Mouse (Mus musculus) fibroblast of lung, adult 2 months (primary cell): ENCODE measurements at regions not wholly inside any gene's neighbourhood (a gene's known extent, or its start where the extent isn't known, plus 50 kb on each side); places are given as distances from the start of the nearest gene placed in this dataset.

Experiments
- DNase-seq: peaks from one replicate; pipeline ENCODE4 v3.0.0-alpha.2; 2011; ENCODE audit warnings: low read depth

GRCm38 (mm10) chr6:51754239-51754681 is 230.6 kb downstream of the Snx10 start:
- DNase-seq = no peak

- DNase-seq = no peak
Measured at GRCm38 (mm10) chr6:51757131-51757530, 233.4 kb downstream of the Snx10 start.

- no peak for DNase-seq
Measured at GRCm38 (mm10) chr6:51757746-51758145, 234.0 kb downstream of the Snx10 start.

GRCm38 (mm10) chr6:51758781-51759180 is 235.1 kb downstream of the Snx10 start:
- DNase-seq = no peak

- no peak for DNase-seq
Measured at GRCm38 (mm10) chr6:51760372-51760771, 236.7 kb downstream of the Snx10 start.

- no peak for DNase-seq
Measured at GRCm38 (mm10) chr6:51761506-51761905, 237.8 kb downstream of the Snx10 start.

- no peak for DNase-seq
Measured at GRCm38 (mm10) chr6:51766482-51766881, 242.8 kb downstream of the Snx10 start.

- DNase-seq = no peak
Measured at GRCm38 (mm10) chr6:51767582-51768341, 244.1 kb downstream of the Snx10 start.

- no peak for DNase-seq
Measured at GRCm38 (mm10) chr6:51771001-51771400, 241.3 kb downstream of the Skap2 start.

GRCm38 (mm10) chr6:51771424-51771823 is 240.9 kb downstream of the Skap2 start:
- DNase-seq = no peak

- DNase-seq = no peak
Measured at GRCm38 (mm10) chr6:51774771-51775170, 237.6 kb downstream of the Skap2 start.

- DNase-seq = no peak
Measured at GRCm38 (mm10) chr6:51785615-51786014, 226.7 kb downstream of the Skap2 start.

- DNase-seq = no peak
Measured at GRCm38 (mm10) chr6:51786836-51787235, 225.5 kb downstream of the Skap2 start.

GRCm38 (mm10) chr6:51788156-51788555 is 224.2 kb downstream of the Skap2 start:
- DNase-seq = no peak

- DNase-seq = no peak
Measured at GRCm38 (mm10) chr6:51790293-51790692, 222.1 kb downstream of the Skap2 start.

- no peak for DNase-seq
Measured at GRCm38 (mm10) chr6:51790693-51791092, 221.7 kb downstream of the Skap2 start.

GRCm38 (mm10) chr6:51795300-51795699 is 217.0 kb downstream of the Skap2 start:
- DNase-seq = no peak

- DNase-seq = no peak
Measured at GRCm38 (mm10) chr6:51798577-51799240, 213.6 kb downstream of the Skap2 start.

- DNase-seq = no peak
Measured at GRCm38 (mm10) chr6:51805656-51806055, 206.7 kb downstream of the Skap2 start.
